In genomic region chr17:66779026-66779425, GRCm38 (mm10) we compare ENCODE assay signal across 29 mouse cellular contexts.
DNase-seq lines count a peak whose midpoint lies in the region; ATAC-seq and TF ChIP-seq lines count a peak whose summit lies in the region.
"Had no signal": no experiment of that assay in that cellular context is flagged by ENCODE, and none has a peak within 500 bp of the region (broad histone marks: within the 10 kb centered on the region; RNA-seq: fewer than 3 reads in every experiment).

No protein-coding gene starts in this region.

- H3K27ac ChIP-seq in kidney, postnatal 0 days, result 0 out of 2 replicates have a peak overlapping the region, but pooled peaks have one; percentile 2
- H3K27ac ChIP-seq in limb, embryonic 10.5 days, result peak overlapping the region; percentile 67
- H3K27ac ChIP-seq: forebrain, embryonic 13.5 days; heart, embryonic 10.5 days; heart, embryonic 15.5 days; hindbrain, embryonic 12.5 days; hindbrain, postnatal 0 days; intestine, embryonic 15.5 days; limb, embryonic 15.5 days; liver, embryonic 13.5 days; stomach, postnatal 0 days had no signal

- H3K9ac ChIP-seq in kidney, postnatal 0 days (ENCODE audit: low read depth, low read length), result no peak overlapping the region
- H3K9ac ChIP-seq: forebrain, embryonic 13.5 days; heart, embryonic 15.5 days; hindbrain, embryonic 12.5 days; intestine, embryonic 15.5 days; limb, embryonic 15.5 days; liver, embryonic 13.5 days had no signal

- DNase-seq in adrenal gland, postnatal 36 days, result peak; percentile 4 to 23
- DNase-seq in adrenal gland, postnatal 25 days, result no peak
- no peak for DNase-seq in kidney, postnatal 0 days (ENCODE audit: low spot score)
- DNase-seq in kidney, postnatal 14 days, result no peak
- DNase-seq in Muller cell, postnatal 12 days (ENCODE audit: inconsistent ontology term), result peak; percentile 32
- DNase-seq in limb, embryonic 10.5 days (ENCODE audit: low spot score), result no peak
- no peak for DNase-seq in right cerebral cortex, postnatal 36 days (ENCODE audit: low spot score in 2 of 2)
- DNase-seq: cerebellum, adult 8-10 months; cerebellum, postnatal 25 days; gastrocnemius, postnatal 10 days; kidney, adult 9 months; liver, embryonic 13.5 days; lung, adult 18-20 months; lung, postnatal 4 days; right cerebral cortex, adult 18-20 months; right cerebral cortex, postnatal 4 days; thymus, adult 18-20 months; thymus, postnatal 36 days had no signal

- 0 out of 2 replicates have a peak, but pooled peaks cover 3% of the 10 kb centered on the region for H3K4me1 ChIP-seq in kidney, postnatal 0 days (replicated peaks; ENCODE audit: insufficient read depth, low read length)
- H3K4me1 ChIP-seq in limb, embryonic 10.5 days, result peaks cover 24% of the 10 kb centered on the region
- H3K4me1 ChIP-seq: intestine, embryonic 15.5 days; liver, embryonic 13.5 days; megakaryocyte, embryonic 14.5 days had no signal

- no peaks in the 10 kb centered on the region for H3K36me3 ChIP-seq in kidney, postnatal 0 days (ENCODE audit: insufficient read depth, low read length)
- no peaks in the 10 kb centered on the region for H3K36me3 ChIP-seq in limb, embryonic 10.5 days
- H3K36me3 ChIP-seq: heart, embryonic 10.5 days; heart, embryonic 15.5 days; hindbrain, embryonic 12.5 days; intestine, embryonic 15.5 days; limb, embryonic 15.5 days; liver, embryonic 13.5 days had no signal

- no peak overlapping the region for H3K4me2 ChIP-seq in kidney, postnatal 0 days (ENCODE audit: low read length)
- H3K4me2 ChIP-seq: forebrain, embryonic 13.5 days; heart, embryonic 15.5 days; hindbrain, embryonic 12.5 days; intestine, embryonic 15.5 days; limb, embryonic 15.5 days; liver, embryonic 13.5 days had no signal

- H3K4me3 ChIP-seq in kidney, postnatal 0 days (replicated peaks; ENCODE audit: low read depth, low read length), result no peak overlapping the region
- H3K4me3 ChIP-seq in limb, embryonic 10.5 days, result no peak overlapping the region
- H3K4me3 ChIP-seq: forebrain, embryonic 13.5 days; heart, embryonic 10.5 days; heart, embryonic 15.5 days; hindbrain, embryonic 12.5 days; intestine, embryonic 15.5 days; limb, embryonic 15.5 days; liver, embryonic 13.5 days; megakaryocyte, embryonic 14.5 days had no signal

- ATAC-seq in kidney, postnatal 0 days (replicated peaks; ENCODE audit: low FRiP score, low read depth), result no peak
- ATAC-seq: CD4-positive, CD25-positive, alpha-beta regulatory T cell, adult 4 months; forebrain, embryonic 13.5 days; hindbrain, postnatal 0 days; intestine, embryonic 15.5 days; lung, postnatal 0 days had no signal

- 80% methylated on average over 1 of the region's 1 CpGs for WGBS in kidney, postnatal 0 days
- WGBS in limb, embryonic 10.5 days, result 81% methylated on average over 1 of the region's 1 CpGs

- no peaks in the 10 kb centered on the region for H3K27me3 ChIP-seq in kidney, postnatal 0 days (ENCODE audit: insufficient read depth, low read length)
- H3K27me3 ChIP-seq in limb, embryonic 10.5 days (ENCODE audit: low read depth, poor library complexity, severe bottlenecking), result no peaks in the 10 kb centered on the region
- H3K27me3 ChIP-seq: forebrain, embryonic 13.5 days; heart, embryonic 15.5 days; hindbrain, embryonic 12.5 days; intestine, embryonic 15.5 days; limb, embryonic 15.5 days; liver, embryonic 13.5 days; megakaryocyte, embryonic 14.5 days had no signal

- no peak for TF ChIP-seq CTCF in kidney, postnatal 0 days (IDR thresholded peaks at IDR 0.05; ENCODE audit: low read depth)

- no peaks in the 10 kb centered on the region for H3K9me3 ChIP-seq in kidney, postnatal 0 days (replicated peaks; ENCODE audit: low read length)
- H3K9me3 ChIP-seq in limb, embryonic 10.5 days (replicated peaks), result no peaks in the 10 kb centered on the region
- H3K9me3 ChIP-seq: forebrain, embryonic 13.5 days; heart, embryonic 10.5 days; heart, embryonic 15.5 days; hindbrain, embryonic 12.5 days; intestine, embryonic 15.5 days; limb, embryonic 15.5 days; liver, embryonic 13.5 days had no signal

Comparison
In these comparisons a context has a peak if more than half of its experiments do, and no peak if none do; other contexts are left out.
1. DNase-seq: peak in adrenal gland, postnatal 36 days (2 of 2) and Muller cell, postnatal 12 days (single experiment); none in adrenal gland, postnatal 25 days (single experiment), kidney, postnatal 0 days (single experiment), kidney, postnatal 14 days (single experiment), limb, embryonic 10.5 days (single experiment) and right cerebral cortex, postnatal 36 days (0 of 2).